Mouse (Mus musculus): ENCODE results near the gene Cadps2. TPM values are rescaled to one million over a fixed set of nuclear protein-coding genes. Genes with fewer than 3 reads are reported as not detected.

The Cadps2 gene
- total RNA-seq, 2 experiments from 2014 or later = 78.3 to 87.8 TPM

- no peak for DNase-seq (ENCODE audit: extremely low spot score in 1 of 2, low spot score in 1 of 2)
These were observed 584.1 kb downstream of the Cadps2 start for GRCm38 (mm10) chr6:23255161-23255560.

GRCm38 (mm10) chr6:23254644-23255043, 584.6 kb downstream of the Cadps2 start:
- DNase-seq (ENCODE audit: extremely low spot score in 1 of 2, low spot score in 1 of 2) = no peak

- DNase-seq (ENCODE audit: extremely low spot score in 1 of 2, low spot score in 1 of 2) = no peak
These were observed 585.6 kb downstream of the Cadps2 start for GRCm38 (mm10) chr6:23253353-23254311.

GRCm38 (mm10) chr6:23252196-23253135, 586.8 kb downstream of the Cadps2 start:
- no peak for DNase-seq (ENCODE audit: extremely low spot score in 1 of 2, low spot score in 1 of 2)

- DNase-seq (ENCODE audit: extremely low spot score in 1 of 2, low spot score in 1 of 2) = no peak
These were observed 587.8 kb downstream of the Cadps2 start for GRCm38 (mm10) chr6:23251431-23251830.

GRCm38 (mm10) chr6:23250288-23250955, 588.8 kb downstream of the Cadps2 start:
- no peak for DNase-seq (ENCODE audit: extremely low spot score in 1 of 2, low spot score in 1 of 2)

GRCm38 (mm10) chr6:23249616-23250287, 589.5 kb downstream of the Cadps2 start:
- DNase-seq (ENCODE audit: extremely low spot score in 1 of 2, low spot score in 1 of 2) = no peak

- no peak for DNase-seq (ENCODE audit: extremely low spot score in 1 of 2, low spot score in 1 of 2)
These were observed 590.2 kb downstream of the Cadps2 start for GRCm38 (mm10) chr6:23249053-23249401.

GRCm38 (mm10) chr6:23248313-23249052, 590.7 kb downstream of the Cadps2 start, which contains the start of gene Fezf1:
Gene Fezf1 (minus strand): TSS chr6:23248362.
- DNase-seq (ENCODE audit: extremely low spot score in 1 of 2, low spot score in 1 of 2) = no peak

GRCm38 (mm10) chr6:23247512-23248312, 591.5 kb downstream of the Cadps2 start:
- no peak for DNase-seq (ENCODE audit: extremely low spot score in 1 of 2, low spot score in 1 of 2)

- DNase-seq (ENCODE audit: extremely low spot score in 1 of 2, low spot score in 1 of 2) = no peak
These were observed 592.3 kb downstream of the Cadps2 start for GRCm38 (mm10) chr6:23246790-23247511.

GRCm38 (mm10) chr6:23246061-23246789, 593.0 kb downstream of the Cadps2 start:
- DNase-seq (ENCODE audit: extremely low spot score in 1 of 2, low spot score in 1 of 2) = no peak

GRCm38 (mm10) chr6:23245545-23246011, 593.6 kb downstream of the Cadps2 start:
- no peak for DNase-seq (ENCODE audit: extremely low spot score in 1 of 2, low spot score in 1 of 2)

- DNase-seq (ENCODE audit: extremely low spot score in 1 of 2, low spot score in 1 of 2) = no peak
These were observed 594.1 kb downstream of the Cadps2 start for GRCm38 (mm10) chr6:23245121-23245520.

- no peak for DNase-seq (ENCODE audit: extremely low spot score in 1 of 2, low spot score in 1 of 2)
These were observed 595.1 kb downstream of the Cadps2 start for GRCm38 (mm10) chr6:23243821-23244760.
